Mouse (Mus musculus) testis, adult 2 months (tissue): ENCODE data around the gene Phactr3.

Source experiments
- CTCF ChIP-seq: fragments of 200-500 bp; IDR thresholded peaks from 2 replicates; pipeline ENCODE4 v1.5.1; 2012; ENCODE audit warnings: low read depth, mild to moderate bottlenecking, inconsistent platforms, low read length, moderate library complexity; ENCODE audit not compliant: control insufficient read depth, insufficient read depth, insufficient replicate concordance
- POLR2A ChIP-seq: fragments of 200-500 bp; IDR thresholded peaks from 2 replicates; pipeline ENCODE4 v1.6.1; 2012; ENCODE audit warnings: low read depth, mild to moderate bottlenecking, inconsistent platforms, low read length, moderate library complexity; ENCODE audit not compliant: control insufficient read depth

DNA sequence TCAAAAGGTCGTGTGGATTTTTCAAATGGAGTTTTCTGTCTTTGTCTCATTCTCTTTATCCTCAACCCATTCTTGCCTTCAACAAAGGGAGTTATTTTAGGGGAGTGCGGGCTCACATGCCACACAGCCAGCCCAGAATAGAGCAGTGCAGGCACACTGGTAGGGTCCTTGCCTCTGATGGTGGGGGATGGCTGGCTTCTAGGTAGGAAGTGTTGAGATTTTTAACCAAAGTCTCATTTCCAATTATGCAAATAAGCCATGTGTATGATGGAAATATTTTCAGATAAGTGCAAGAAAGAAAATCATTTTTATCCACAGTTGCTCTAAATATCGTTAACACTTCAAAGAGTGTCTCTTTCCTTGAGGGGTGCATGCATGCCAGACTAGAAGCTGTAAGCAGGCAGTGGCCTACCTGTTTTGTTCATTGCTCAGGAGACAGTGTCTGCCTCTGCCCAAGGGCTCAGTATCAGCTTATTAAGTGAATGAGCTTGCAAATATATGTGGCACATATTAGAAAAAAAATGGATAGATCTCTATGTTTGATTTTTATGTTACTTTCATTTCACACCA lies 101.5 kb downstream of the Phactr3 start:
- no peak for TF ChIP-seq CTCF
- TF ChIP-seq POLR2A: no peak
